Mouse (Mus musculus) gastrocnemius, adult 18-20 months (tissue): ENCODE results near the gene Cacng7. TPM values are rescaled to one million over a fixed set of nuclear protein-coding genes. Genes with fewer than 3 reads are reported as not detected.
"Not testable (repeated sequence)": the region's sequence is repeated elsewhere in the genome, so short reads cannot be mapped to it uniquely, and the experiment has no call there.

ENCODE experiments used
- DNase-seq: peaks from one replicate; pipeline ENCODE4 v3.0.0; 2021; ENCODE audit warnings: low spot score
- long read RNA-seq, 2 experiments: library from polyadenylated mRNA; stranded (forward); transcript quantifications; one replicate each; pipeline ENCODE4 v2.0.0; 2021
- total RNA-seq, 2 experiments: library from RNA; stranded (reverse); gene quantifications; 2 replicates each; pipeline ENCODE4 v1.2.3; 2021

Gene Cacng7
- total RNA-seq, result 10 to 100 TPM; 11.0 to 11.6 TPM
- long read RNA-seq, experiment 1, partial matches to known transcripts, result 0 of 2 reads
- long read RNA-seq, experiment 1, other reads (novel, unspliced or antisense), result 2 of 2 reads
- long read RNA-seq, experiment 2, result 0 reads

- DNase-seq, result no peak
These were observed at the start of gene Cacng7 for GRCm38 (mm10) chr7:3332619-3333521. Cacng7 (plus strand) TSS chr7:3332955.

DNA sequence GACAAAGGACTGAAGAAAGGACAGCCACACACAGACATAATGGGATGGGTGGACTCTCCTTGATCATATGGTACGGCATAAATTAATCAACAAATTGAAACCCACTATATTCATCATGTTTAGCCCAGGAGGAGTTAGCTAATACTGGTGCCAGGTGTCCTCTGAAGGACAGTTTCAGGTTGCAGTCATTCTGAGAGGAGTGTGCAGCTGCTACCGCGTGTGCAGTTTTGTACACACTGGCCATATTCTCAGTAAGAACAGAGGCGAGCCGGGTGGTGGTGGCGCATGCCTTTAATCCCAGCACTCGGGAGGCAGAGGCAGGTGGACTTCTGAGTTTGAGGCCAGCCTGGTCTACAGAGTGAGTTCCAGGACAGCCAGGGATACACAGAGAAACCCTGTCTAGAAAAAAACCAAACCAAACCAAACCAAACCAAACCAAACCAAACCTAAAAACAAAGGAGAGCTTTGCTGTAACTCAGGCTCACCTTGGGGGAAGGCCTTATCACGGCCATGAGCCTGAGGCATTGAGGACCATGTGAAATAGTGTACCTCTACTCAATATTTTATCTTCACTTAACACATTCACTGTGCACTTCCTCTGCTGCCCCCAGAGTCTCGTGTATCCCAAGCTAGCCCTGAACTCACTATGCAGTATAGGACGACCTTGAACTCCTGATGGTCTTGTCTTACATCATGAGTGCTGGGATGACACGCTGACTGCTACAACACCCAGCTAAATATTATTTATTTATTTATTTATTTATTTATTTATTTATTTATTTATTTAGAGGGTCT is 49.5 kb upstream of the Cacng7 start:
- DNase-seq, result no peak

- DNase-seq, result no peak
These were observed 48.2 kb upstream of the Cacng7 start for GRCm38 (mm10) chr7:3284604-3285003.

DNA sequence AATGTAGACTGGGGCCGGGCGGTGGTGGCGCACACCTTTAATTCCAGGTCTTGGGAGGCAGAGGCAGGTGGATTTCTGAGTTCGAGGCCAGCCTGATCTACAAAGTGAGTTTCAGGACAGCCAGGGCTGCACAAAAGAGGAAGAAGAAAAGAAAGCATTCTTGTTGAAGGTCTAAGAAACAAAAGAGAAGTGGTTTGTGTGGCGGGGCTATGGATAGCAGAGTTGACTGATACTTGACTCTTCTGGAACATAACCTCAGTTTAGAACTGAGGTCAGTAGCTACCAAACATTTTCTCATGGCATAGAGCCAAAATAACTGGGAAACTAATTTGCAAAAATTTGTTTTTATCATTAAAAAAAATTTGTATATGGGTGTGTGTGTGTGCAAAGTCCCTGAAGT is 46.7 kb upstream of the Cacng7 start:
- no peak for DNase-seq

DNA sequence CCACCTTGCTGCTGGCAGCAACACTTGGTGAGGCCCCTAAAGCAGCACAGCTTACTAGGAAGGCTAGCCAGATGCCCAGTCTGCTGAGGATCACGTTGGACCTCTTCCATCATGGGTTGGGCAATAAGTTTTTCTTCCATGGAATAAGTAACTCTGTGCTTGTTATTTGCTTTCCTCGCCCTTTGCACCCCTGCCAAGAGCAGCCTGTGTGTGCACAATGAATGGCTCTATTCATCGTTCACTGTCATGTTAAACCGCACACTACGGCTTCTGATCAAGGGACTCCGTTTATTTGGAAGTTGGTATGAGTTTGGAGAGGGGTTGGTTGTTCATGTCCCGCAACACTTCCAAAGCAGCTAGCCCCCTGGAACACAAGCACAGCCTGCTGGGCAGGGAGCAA is 45.6 kb upstream of the Cacng7 start:
- no peak for DNase-seq

DNA sequence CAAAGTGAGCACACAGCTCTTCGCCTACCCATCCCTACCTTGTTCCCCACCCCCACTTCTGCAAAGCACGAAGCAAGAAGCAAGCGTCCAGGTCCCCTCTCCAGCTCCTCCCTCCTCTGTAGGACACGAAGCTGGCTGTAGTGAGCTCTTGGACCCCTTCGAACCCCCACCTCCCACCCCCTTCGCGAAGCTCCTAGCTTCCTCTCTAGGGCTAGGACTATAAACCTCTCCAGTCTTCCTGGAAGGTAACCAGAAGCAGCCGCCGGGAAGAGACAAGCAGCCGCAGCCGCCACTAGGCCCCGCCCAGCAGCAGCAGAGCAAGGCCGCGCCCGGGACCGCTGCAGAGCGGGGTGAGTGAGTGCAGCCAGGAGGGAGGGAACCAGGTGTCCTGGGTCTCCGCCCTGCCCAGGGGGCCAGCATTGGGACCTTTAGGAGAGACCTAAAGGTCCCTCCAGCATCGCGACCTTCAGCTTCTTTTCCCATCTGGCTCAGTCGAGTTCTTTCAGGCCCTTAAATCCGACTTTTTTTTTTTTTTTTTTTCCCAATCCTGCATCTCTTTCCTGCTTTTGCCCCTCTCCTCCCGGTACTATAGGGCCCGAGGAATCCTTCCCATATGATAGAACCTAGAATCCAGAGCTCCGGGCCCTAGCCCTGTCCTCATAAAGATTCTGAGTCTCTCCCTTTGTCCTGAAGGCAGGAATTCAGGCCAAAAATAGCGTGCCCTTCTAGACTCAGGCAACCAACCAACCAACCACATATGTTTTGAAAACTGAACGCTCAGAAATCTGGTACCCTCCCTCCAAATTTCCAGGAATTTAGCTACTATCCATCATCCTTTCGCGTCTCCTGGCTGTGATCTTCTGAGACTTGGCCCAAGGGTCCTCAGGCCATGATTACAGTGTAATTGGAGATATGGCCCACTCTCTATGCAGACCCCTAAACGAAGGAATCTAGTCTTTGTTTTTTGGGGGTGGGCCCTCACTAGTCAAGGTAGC is 43.5 kb upstream of the Cacng7 start, which contains the start of the genes Myadm and Prkcg:
Gene Myadm, plus strand, starts transcription at position 105 of the 995 bp plus-strand sequence.
Gene Prkcg, plus strand, starts transcription at position 204 of the 995 bp plus-strand sequence.
- peak; percentile 79 for DNase-seq

DNA sequence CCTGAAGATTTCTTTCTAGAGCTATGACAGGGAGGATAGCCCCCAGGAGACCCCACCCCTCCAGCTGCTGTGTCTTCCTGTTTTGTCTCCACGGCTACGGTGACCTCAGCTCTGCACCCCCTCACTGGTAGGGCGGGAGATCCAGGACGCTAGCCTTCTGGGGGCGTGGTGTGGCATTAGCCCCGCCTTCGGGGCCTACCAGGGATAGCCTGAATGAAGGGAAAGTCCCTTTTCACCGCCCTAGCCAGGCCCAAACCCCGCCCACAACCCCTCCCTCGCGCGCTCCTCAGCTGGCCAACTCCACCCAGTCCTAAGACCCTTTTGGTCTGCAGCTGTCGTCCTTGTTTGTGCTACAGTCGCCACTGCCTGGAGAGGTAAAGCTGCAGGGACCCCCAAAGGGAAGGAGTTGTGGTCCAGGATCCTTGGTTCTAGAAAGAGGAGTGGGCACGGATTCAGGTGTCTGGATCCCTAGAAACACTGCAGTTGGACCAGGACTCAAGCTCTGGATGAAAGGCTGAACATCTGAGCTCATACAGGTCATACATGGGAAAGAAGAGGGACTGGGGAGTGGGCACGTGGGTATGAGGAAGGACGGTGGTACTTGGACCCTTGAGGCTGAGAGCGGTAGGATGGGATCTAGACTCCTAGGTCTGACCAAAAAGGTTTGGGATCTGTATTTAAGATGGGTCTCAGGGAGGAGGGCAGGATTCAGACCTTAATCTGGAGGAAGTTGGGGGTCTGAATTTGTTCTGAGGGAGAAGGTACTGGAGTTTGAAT is 42.3 kb upstream of the Cacng7 start:
- DNase-seq, result peak; percentile 97

- no peak for DNase-seq
These were observed 41.6 kb upstream of the Cacng7 start for GRCm38 (mm10) chr7:3291197-3291596.

DNA sequence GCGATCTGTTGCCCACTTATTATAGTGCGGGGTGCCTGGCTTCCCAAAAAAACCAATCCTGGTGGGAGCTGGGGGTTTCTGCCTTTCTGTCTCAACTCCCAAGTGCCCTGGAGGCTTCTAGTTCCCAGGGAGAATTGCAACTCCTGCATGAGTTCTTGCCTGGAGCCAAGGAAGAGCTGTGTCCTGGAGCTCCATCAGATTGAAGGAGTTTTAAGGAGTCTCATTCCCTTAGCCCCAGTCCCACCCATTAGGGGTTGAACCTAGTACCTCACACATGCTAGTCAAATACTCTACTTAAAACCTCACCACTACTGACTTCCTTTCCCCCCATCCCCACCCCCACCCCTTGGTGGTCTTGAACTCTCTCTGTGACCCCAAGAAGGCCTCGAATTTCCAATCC is 41.0 kb upstream of the Cacng7 start:
- no peak for DNase-seq

- DNase-seq, result not testable (repeated sequence)
These were observed 40.5 kb upstream of the Cacng7 start for GRCm38 (mm10) chr7:3292271-3292670.

DNA sequence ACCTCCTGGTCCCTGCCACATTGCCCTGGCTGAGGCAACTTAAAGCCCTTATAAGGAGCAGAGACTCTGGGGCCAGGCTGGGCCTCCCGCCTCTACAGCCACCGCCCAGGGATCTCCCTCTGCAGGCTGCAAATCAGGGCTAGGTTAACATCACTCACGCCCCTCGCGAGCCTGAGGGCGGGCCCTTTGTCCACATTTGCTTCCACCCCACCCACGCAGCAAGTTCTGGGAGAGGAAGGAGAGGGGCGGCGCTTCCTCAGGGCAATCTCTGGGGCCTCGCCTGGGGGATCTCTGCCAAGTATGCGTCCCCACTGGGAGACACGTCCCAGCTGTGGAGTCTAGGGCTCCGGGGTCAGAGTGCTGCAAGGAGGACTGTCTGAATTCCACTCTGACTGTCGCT is 40.0 kb upstream of the Cacng7 start:
- DNase-seq, result peak; percentile 93

- no peak for DNase-seq
These were observed 38.0 kb upstream of the Cacng7 start for GRCm38 (mm10) chr7:3294794-3295193.

GRCm38 (mm10) chr7:3295321-3296110 is 37.2 kb upstream of the Cacng7 start:
- no peak for DNase-seq

DNA sequence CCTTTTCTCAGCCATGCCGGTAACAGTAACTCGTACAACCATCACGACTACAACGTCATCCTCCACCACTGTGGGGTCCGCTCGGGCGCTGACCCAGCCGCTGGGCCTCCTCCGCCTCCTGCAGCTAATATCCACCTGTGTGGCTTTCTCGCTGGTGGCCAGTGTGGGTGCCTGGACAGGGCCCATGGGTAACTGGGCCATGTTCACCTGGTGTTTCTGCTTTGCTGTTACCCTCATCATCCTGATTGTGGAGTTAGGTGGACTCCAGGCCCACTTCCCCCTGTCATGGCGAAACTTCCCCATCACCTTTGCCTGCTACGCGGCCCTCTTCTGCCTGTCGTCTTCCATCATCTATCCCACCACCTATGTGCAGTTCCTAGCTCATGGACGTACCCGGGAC is 36.0 kb upstream of the Cacng7 start:
- no peak for DNase-seq

DNA sequence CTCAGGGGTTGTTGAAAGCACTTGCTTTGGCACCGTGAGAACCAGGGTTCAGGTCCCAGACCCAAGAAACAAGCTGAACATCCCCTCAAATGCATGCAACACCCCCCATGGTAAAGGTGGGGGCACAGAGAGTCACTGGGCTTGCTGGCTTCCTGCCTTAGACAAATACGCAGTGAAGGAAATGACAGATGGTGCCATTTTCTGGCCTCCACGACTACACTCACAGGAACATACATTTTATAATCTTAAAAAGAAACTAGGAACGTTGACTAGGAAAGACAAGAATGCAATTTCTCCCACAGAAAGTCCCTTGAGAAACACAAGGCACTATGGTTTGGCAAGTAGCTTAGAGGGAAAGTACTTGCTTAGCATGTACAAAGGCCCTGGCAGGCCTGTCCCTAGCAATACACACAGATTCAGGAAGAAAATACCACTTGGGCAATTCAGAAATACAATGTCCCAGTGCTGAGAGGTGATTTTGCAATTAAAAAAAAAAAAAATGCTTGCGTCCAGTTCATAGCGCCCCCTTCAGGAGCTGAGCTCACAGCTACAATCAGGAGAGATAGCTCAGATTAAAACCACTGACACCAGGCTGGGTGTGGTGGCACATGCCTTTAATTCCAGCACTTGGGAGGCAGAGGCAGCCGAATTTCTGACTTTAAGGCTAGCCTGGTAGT is 32.7 kb upstream of the Cacng7 start:
- DNase-seq, result no peak

- no peak for DNase-seq
These were observed 31.7 kb upstream of the Cacng7 start for GRCm38 (mm10) chr7:3300891-3301627.

DNA sequence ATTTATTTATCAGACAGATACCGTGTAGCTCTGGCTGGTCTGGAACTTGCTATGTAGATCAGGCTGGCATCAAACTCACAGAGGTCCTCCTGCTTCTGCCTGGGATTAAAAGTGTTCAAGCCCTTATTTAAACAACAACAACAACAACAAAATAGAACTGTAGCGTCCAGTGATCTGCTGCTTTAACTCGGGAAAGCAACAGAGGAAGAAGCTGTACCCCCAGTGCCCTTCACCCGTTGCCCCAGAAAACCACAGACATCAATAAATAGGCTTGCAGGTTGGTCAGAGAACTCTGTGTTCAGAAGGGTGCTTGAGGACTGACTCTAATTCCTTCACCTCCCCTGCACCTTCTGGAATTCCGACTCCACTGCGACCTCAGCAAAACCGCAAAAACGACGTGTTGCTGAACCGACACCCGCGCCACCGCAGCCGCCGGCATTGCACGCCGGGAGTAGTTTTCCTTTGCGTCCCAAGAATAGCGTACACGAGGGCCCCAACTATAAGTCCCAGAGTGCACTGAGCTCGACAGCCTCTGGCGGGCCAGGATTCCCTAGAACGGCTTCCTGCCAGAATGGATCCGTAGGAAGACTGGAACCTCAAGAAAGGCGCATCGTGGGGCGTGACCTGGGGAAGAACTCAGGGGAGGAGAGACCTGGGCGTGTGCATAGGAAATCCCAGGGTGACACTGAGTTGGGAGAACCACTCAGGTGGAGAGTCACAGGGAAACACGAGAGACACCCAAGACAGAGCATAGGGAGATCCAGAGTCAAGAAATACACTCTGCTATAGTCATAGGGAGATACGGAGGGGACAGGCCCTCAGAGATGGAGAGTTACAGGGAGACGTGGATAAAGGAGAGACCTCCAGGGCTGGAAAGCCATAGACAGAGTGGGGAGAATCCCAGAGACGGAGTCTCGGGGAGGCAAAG is 30.9 kb upstream of the Cacng7 start:
- no peak for DNase-seq
